15 mouse cellular contexts compared by ENCODE assay signal in the genomic region with DNA sequence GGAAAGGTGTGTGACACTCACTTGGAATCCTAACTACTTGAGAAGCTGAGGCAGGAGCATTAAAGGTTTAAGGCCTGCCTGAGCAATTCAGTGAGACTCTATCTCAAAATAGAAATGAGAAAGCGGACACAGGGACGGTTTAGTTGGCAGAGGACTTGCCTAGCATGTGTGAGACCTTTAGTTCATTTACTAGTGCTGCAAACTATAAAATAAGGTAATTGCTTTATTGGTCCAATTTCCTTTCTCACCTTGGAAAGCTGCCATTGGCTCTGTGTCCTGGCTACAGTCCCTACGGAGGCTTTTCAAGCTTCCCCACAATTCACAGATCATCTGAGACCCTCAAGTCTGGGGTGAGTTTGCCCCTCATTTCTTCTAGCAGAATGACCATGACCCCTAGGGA.
DNase-seq lines count a peak whose midpoint lies in the region; ATAC-seq and TF ChIP-seq lines count a peak whose summit lies in the region.
"Had no signal": no experiment of that assay in that cellular context is flagged by ENCODE, and none has a peak within 500 bp of the region (broad histone marks: within the 10 kb centered on the region; RNA-seq: fewer than 3 reads in every experiment).

No protein-coding gene starts in this region.

- no peaks in the 10 kb centered on the region for H3K27me3 ChIP-seq in embryonic facial prominence, embryonic 14.5 days (replicated peaks; ENCODE audit: control insufficient read depth, insufficient read depth, low read length)
- no peaks in the 10 kb centered on the region for H3K27me3 ChIP-seq in embryonic facial prominence, embryonic 10.5 days (replicated peaks; ENCODE audit: low read depth, poor library complexity, severe bottlenecking)
- H3K27me3 ChIP-seq in liver, embryonic 13.5 days, result no peaks in the 10 kb centered on the region
- no peaks in the 10 kb centered on the region for H3K27me3 ChIP-seq in liver, embryonic 12.5 days (replicated peaks)
- H3K27me3 ChIP-seq in E14TG2a.4 (ENCODE audit: insufficient read depth, low read length), result no peaks in the 10 kb centered on the region
- H3K27me3 ChIP-seq in intestine, postnatal 0 days (replicated peaks; ENCODE audit: control insufficient read depth, insufficient read depth, low read length), result no peaks in the 10 kb centered on the region
- H3K27me3 ChIP-seq: heart, embryonic 12.5 days; kidney, embryonic 15.5 days; neural tube, embryonic 15.5 days had no signal

- H3K9ac ChIP-seq in embryonic facial prominence, embryonic 14.5 days (ENCODE audit: low read depth, low read length), result no peak overlapping the region
- no peak overlapping the region for H3K9ac ChIP-seq in liver, embryonic 13.5 days
- H3K9ac ChIP-seq in liver, embryonic 12.5 days, result no peak overlapping the region
- H3K9ac ChIP-seq in intestine, postnatal 0 days (ENCODE audit: low read depth, low read length), result no peak overlapping the region
- H3K9ac ChIP-seq: heart, embryonic 12.5 days; kidney, embryonic 15.5 days; liver, embryonic 14.5 days; neural tube, embryonic 15.5 days had no signal

- H3K4me1 ChIP-seq in embryonic facial prominence, embryonic 14.5 days (ENCODE audit: control insufficient read depth, insufficient read depth, low read length), result peaks cover 4% of the 10 kb centered on the region; the same call in 1 of the 2 replicates
- H3K4me1 ChIP-seq in embryonic facial prominence, embryonic 10.5 days, result peaks cover 8% of the 10 kb centered on the region
- H3K4me1 ChIP-seq in liver, embryonic 13.5 days (replicated peaks), result 0 out of 2 replicates have a peak, but pooled peaks cover 3% of the 10 kb centered on the region
- peaks cover 12% of the 10 kb centered on the region for H3K4me1 ChIP-seq in liver, embryonic 12.5 days
- H3K4me1 ChIP-seq in E14TG2a.4 (replicated peaks; ENCODE audit: low read depth, low read length), result peaks cover 66% of the 10 kb centered on the region
- H3K4me1 ChIP-seq in intestine, postnatal 0 days (replicated peaks; ENCODE audit: control insufficient read depth, insufficient read depth, low read length), result no peaks in the 10 kb centered on the region; the same call in 1 of the 2 replicates

- ATAC-seq in embryonic facial prominence, embryonic 14.5 days (ENCODE audit: low read depth), result no peak
- no peak for ATAC-seq in liver, embryonic 13.5 days (ENCODE audit: low read depth)
- ATAC-seq in liver, embryonic 12.5 days, result no peak
- ATAC-seq in intestine, postnatal 0 days, result peak; percentile 55

- 0 out of 2 replicates have a peak, but pooled peaks cover 2% of the 10 kb centered on the region for H3K9me3 ChIP-seq in embryonic facial prominence, embryonic 14.5 days (ENCODE audit: control insufficient read depth, low read length)
- 0 out of 2 replicates have a peak, but pooled peaks cover 2% of the 10 kb centered on the region for H3K9me3 ChIP-seq in embryonic facial prominence, embryonic 10.5 days
- H3K9me3 ChIP-seq in liver, embryonic 13.5 days (replicated peaks), result no peaks in the 10 kb centered on the region
- H3K9me3 ChIP-seq in liver, embryonic 12.5 days (replicated peaks), result no peaks in the 10 kb centered on the region
- no peaks in the 10 kb centered on the region for H3K9me3 ChIP-seq in E14TG2a.4 (ENCODE audit: low read length)
- H3K9me3 ChIP-seq in intestine, postnatal 0 days (ENCODE audit: control insufficient read depth), result no peaks in the 10 kb centered on the region
- H3K9me3 ChIP-seq: kidney, embryonic 15.5 days; neural tube, embryonic 15.5 days had no signal

- no peak overlapping the region for H3K4me2 ChIP-seq in embryonic facial prominence, embryonic 14.5 days (ENCODE audit: low read depth, low read length)
- no peak overlapping the region for H3K4me2 ChIP-seq in liver, embryonic 13.5 days
- no peak overlapping the region for H3K4me2 ChIP-seq in liver, embryonic 12.5 days
- H3K4me2 ChIP-seq in intestine, postnatal 0 days (replicated peaks; ENCODE audit: low read depth), result peak overlapping the region; percentile 35; the same call in 1 of the 2 replicates
- H3K4me2 ChIP-seq: heart, embryonic 12.5 days; kidney, embryonic 15.5 days; neural tube, embryonic 15.5 days had no signal

- DNase-seq in embryonic facial prominence, embryonic 14.5 days (ENCODE audit: low spot score), result peak; percentile 22
- DNase-seq in embryonic facial prominence, embryonic 10.5 days (ENCODE audit: low spot score), result no peak
- no peak for DNase-seq in liver, embryonic 13.5 days
- no peak for DNase-seq in left cerebral cortex, adult 18-20 months (ENCODE audit: low spot score in 2 of 2)
- DNase-seq: cerebellum, adult 18-20 months; gastrocnemius, postnatal 14 days; heart, postnatal 36 days; thymus, postnatal 25 days had no signal

- H3K4me3 ChIP-seq in embryonic facial prominence, embryonic 14.5 days (ENCODE audit: low read depth, low read length), result no peak overlapping the region
- no peak overlapping the region for H3K4me3 ChIP-seq in embryonic facial prominence, embryonic 10.5 days
- H3K4me3 ChIP-seq in liver, embryonic 13.5 days (replicated peaks), result no peak overlapping the region
- no peak overlapping the region for H3K4me3 ChIP-seq in liver, embryonic 12.5 days
- peak overlapping the region; percentile 68; the same call in 1 of the 2 replicates for H3K4me3 ChIP-seq in E14TG2a.4 (replicated peaks; ENCODE audit: low read length)
- H3K4me3 ChIP-seq in intestine, postnatal 0 days (ENCODE audit: low read depth, low read length), result no peak overlapping the region
- H3K4me3 ChIP-seq: heart, embryonic 12.5 days; kidney, embryonic 15.5 days; neural tube, embryonic 15.5 days had no signal

- H3K27ac ChIP-seq in embryonic facial prominence, embryonic 14.5 days (replicated peaks; ENCODE audit: low read depth, low read length), result no peak overlapping the region
- H3K27ac ChIP-seq in embryonic facial prominence, embryonic 10.5 days (replicated peaks), result no peak overlapping the region
- H3K27ac ChIP-seq in liver, embryonic 13.5 days, result peak overlapping the region; percentile 59
- no peak overlapping the region for H3K27ac ChIP-seq in liver, embryonic 12.5 days
- peak overlapping the region; percentile 28; the same call in 1 of the 2 replicates for H3K27ac ChIP-seq in intestine, postnatal 0 days (ENCODE audit: low read depth, low read length)
- H3K27ac ChIP-seq: kidney, embryonic 15.5 days; liver, embryonic 14.5 days; neural tube, embryonic 15.5 days had no signal

- WGBS in embryonic facial prominence, embryonic 14.5 days, result 73% methylated on average over 3 of the region's 3 CpGs
- WGBS in embryonic facial prominence, embryonic 10.5 days, result 93% methylated on average over 3 of the region's 3 CpGs
- 65% methylated on average over 3 of the region's 3 CpGs for WGBS in liver, embryonic 13.5 days (ENCODE audit: insufficient replicate concordance)
- 66% methylated on average over 3 of the region's 3 CpGs for WGBS in liver, embryonic 12.5 days (ENCODE audit: insufficient replicate concordance)
- WGBS in intestine, postnatal 0 days, result 13% methylated on average over 3 of the region's 3 CpGs

- H3K36me3 ChIP-seq in embryonic facial prominence, embryonic 14.5 days (ENCODE audit: control insufficient read depth, insufficient read depth, low read length), result no peaks in the 10 kb centered on the region
- no peaks in the 10 kb centered on the region for H3K36me3 ChIP-seq in embryonic facial prominence, embryonic 10.5 days (replicated peaks)
- no peaks in the 10 kb centered on the region for H3K36me3 ChIP-seq in liver, embryonic 13.5 days
- no peaks in the 10 kb centered on the region for H3K36me3 ChIP-seq in liver, embryonic 12.5 days
- no peaks in the 10 kb centered on the region for H3K36me3 ChIP-seq in E14TG2a.4 (ENCODE audit: insufficient read depth, low read length)
- no peaks in the 10 kb centered on the region for H3K36me3 ChIP-seq in intestine, postnatal 0 days (ENCODE audit: control insufficient read depth, insufficient read depth)
- H3K36me3 ChIP-seq: heart, embryonic 12.5 days; kidney, embryonic 15.5 days; neural tube, embryonic 15.5 days had no signal

- TF ChIP-seq CTCF in E14TG2a.4 (conservative IDR thresholded peaks at IDR 0.05; ENCODE audit: low read length), result no peak
- TF ChIP-seq CTCF in intestine, postnatal 0 days (IDR thresholded peaks at IDR 0.05; ENCODE audit: low read depth), result no peak

Comparison
In these comparisons a context has a peak if more than half of its experiments do, and no peak if none do; other contexts are left out.
1. H3K27ac ChIP-seq: peak in liver, embryonic 13.5 days (single experiment) and intestine, postnatal 0 days (single experiment); none in embryonic facial prominence, embryonic 14.5 days (single experiment), embryonic facial prominence, embryonic 10.5 days (single experiment) and liver, embryonic 12.5 days (single experiment).